Mouse (Mus musculus): ENCODE data around the gene Ntng1. TPM values are rescaled to one million over a fixed set of nuclear protein-coding genes. Genes with fewer than 3 reads are reported as not detected.

The Ntng1 gene
- polyA plus RNA-seq, 1 experiment, result 0.20 TPM

- Histone ChIP-seq H3K36me3 (ENCODE audit: control insufficient read depth, insufficient read depth, low read length) (no peaks in the 10 kb centered on the region), H3K4me1 (ENCODE audit: control insufficient read depth, insufficient read depth, low read length) (no peaks in the 10 kb centered on the region), H3K27me3 (ENCODE audit: control insufficient read depth, insufficient read depth, low read length) (no peaks in the 10 kb centered on the region), H3K27ac (ENCODE audit: control insufficient read depth, insufficient read depth, low read depth, low read length) (no peak overlapping the region), H3K4me3 (ENCODE audit: control insufficient read depth, low read depth, low read length) (no peak overlapping the region)
- TF ChIP-seq CTCF (IDR thresholded peaks at IDR 0.05; ENCODE audit: control insufficient read depth, insufficient read depth, insufficient replicate concordance, low read depth, low read length) (no peak), POLR2A (IDR thresholded peaks at IDR 0.05; ENCODE audit: control insufficient read depth, low read depth, low read length) (no peak)
Observed at GRCm38 (mm10) chr3:110094003-110094402, 49.8 kb downstream of the Ntng1 start.

DNA sequence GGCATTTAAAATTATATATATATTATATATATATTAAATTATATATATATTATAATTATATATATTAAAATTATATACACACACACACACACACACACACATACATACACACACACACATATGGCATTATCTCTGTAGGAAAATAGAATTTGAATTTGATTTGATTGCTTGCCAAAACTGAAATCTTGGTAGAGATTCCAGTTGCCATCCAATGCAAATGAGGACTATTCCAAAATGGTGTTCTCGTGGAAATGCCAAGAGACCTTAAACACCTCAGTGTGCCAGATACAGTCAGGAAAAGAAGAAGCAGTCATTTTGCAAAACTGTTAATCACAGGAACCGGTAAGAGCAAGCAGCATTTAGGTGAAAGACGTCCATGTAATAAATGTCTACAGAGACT is 51.3 kb downstream of the Ntng1 start:
- Histone ChIP-seq H3K36me3 (ENCODE audit: control insufficient read depth, insufficient read depth, low read length) (no peaks in the 10 kb centered on the region), H3K4me3 (ENCODE audit: control insufficient read depth, low read depth, low read length) (no peak overlapping the region), H3K4me1 (ENCODE audit: control insufficient read depth, insufficient read depth, low read length) (no peaks in the 10 kb centered on the region), H3K27ac (ENCODE audit: control insufficient read depth, insufficient read depth, low read depth, low read length) (no peak overlapping the region), H3K27me3 (ENCODE audit: control insufficient read depth, insufficient read depth, low read length) (no peaks in the 10 kb centered on the region)
- TF ChIP-seq POLR2A (IDR thresholded peaks at IDR 0.05; ENCODE audit: control insufficient read depth, low read depth, low read length), result no peak

DNA sequence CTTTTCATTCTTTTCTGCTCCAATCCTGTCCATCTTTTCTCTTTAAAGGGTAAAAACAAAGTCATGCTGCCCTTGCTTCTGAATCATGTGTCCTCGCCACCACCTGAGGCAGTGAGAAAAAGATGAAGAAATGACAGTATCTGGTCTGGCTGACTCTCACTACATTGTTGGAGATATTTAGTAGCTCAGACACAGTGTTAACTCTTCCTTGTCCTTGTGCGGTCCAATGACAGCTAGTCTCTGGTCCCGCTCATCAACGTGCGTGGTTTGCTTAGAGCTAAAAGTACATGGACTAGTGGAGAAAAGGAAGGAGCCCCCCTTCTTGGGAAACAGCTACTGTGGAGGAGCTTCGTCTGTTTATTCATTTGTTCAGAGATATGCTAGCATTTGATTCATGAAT is 56.6 kb downstream of the Ntng1 start:
- H3K36me3 ChIP-seq (ENCODE audit: control insufficient read depth, insufficient read depth, low read length), result no peaks in the 10 kb centered on the region
- H3K27ac ChIP-seq (ENCODE audit: control insufficient read depth, insufficient read depth, low read depth, low read length), result no peak overlapping the region
- TF ChIP-seq POLR2A (IDR thresholded peaks at IDR 0.05; ENCODE audit: control insufficient read depth, low read depth, low read length) (no peak), CTCF (IDR thresholded peaks at IDR 0.05; ENCODE audit: control insufficient read depth, insufficient read depth, insufficient replicate concordance, low read depth, low read length) (no peak)
- no peaks in the 10 kb centered on the region for H3K27me3 ChIP-seq (ENCODE audit: control insufficient read depth, insufficient read depth, low read length)
- no peaks in the 10 kb centered on the region for H3K4me1 ChIP-seq (ENCODE audit: control insufficient read depth, insufficient read depth, low read length)
- H3K4me3 ChIP-seq (ENCODE audit: control insufficient read depth, low read depth, low read length), result no peak overlapping the region

DNA sequence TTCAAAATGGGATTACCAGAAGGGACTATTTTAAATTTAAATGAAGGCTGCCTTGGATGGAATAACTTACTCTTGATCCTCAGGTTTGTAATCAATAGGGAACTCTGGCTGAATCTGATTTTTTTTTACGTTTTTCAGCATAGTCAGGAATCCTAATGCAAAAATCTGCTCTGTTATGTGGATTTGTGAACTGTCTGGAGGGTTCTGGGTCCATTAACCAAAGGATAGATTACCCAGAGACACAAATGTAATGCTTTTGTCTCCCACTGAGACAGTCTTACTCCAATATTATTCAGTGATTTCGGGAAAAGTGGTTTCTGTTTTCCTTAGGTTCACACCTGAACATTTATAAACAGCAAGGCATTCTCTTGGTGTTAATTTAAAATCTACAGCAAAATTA is 58.5 kb downstream of the Ntng1 start:
- no peak overlapping the region for H3K4me3 ChIP-seq (ENCODE audit: control insufficient read depth, low read depth, low read length)
- H3K27ac ChIP-seq (ENCODE audit: control insufficient read depth, insufficient read depth, low read depth, low read length), result no peak overlapping the region
- no peaks in the 10 kb centered on the region for H3K36me3 ChIP-seq (ENCODE audit: control insufficient read depth, insufficient read depth, low read length)
- no peaks in the 10 kb centered on the region for H3K27me3 ChIP-seq (ENCODE audit: control insufficient read depth, insufficient read depth, low read length)
- H3K4me1 ChIP-seq (ENCODE audit: control insufficient read depth, insufficient read depth, low read length), result no peaks in the 10 kb centered on the region
- TF ChIP-seq CTCF (IDR thresholded peaks at IDR 0.05; ENCODE audit: control insufficient read depth, insufficient read depth, insufficient replicate concordance, low read depth, low read length) (no peak), POLR2A (IDR thresholded peaks at IDR 0.05; ENCODE audit: control insufficient read depth, low read depth, low read length) (no peak)

DNA sequence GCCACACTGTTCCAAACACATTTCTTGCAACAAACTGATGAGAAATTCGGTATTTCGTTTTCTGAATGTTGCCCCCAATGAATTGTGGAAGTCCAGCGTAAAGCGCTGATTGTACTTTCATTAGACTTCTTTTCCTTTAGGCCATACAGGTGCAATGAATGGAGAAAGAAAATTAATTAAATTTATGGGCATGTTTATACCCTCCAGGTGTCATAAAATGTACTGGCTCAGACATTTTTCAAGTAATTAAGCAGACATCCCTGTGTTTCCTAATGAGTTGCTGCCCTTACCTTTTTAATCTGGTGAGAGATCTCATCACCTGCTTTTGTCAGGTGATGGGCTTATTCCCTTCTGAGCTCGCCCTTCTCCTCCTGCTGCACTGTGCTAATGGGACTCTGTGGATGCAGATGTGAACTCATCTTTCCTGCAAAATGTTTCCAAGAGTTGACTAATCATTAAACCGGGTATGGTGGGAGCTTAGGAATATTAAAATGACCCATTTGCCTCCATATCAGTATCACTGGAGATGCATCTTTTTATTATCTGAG is 79.0 kb downstream of the Ntng1 start:
- TF ChIP-seq POLR2A (IDR thresholded peaks at IDR 0.05; ENCODE audit: control insufficient read depth, low read depth, low read length), result no peak
- TF ChIP-seq CTCF (IDR thresholded peaks at IDR 0.05; ENCODE audit: control insufficient read depth, insufficient read depth, insufficient replicate concordance, low read depth, low read length), result no peak
- Histone ChIP-seq H3K27ac (ENCODE audit: control insufficient read depth, insufficient read depth, low read depth, low read length) (no peak overlapping the region), H3K4me3 (ENCODE audit: control insufficient read depth, low read depth, low read length) (no peak overlapping the region), H3K36me3 (ENCODE audit: control insufficient read depth, insufficient read depth, low read length) (no peaks in the 10 kb centered on the region), H3K4me1 (ENCODE audit: control insufficient read depth, insufficient read depth, low read length) (no peaks in the 10 kb centered on the region), H3K27me3 (ENCODE audit: control insufficient read depth, insufficient read depth, low read length) (no peaks in the 10 kb centered on the region)

DNA sequence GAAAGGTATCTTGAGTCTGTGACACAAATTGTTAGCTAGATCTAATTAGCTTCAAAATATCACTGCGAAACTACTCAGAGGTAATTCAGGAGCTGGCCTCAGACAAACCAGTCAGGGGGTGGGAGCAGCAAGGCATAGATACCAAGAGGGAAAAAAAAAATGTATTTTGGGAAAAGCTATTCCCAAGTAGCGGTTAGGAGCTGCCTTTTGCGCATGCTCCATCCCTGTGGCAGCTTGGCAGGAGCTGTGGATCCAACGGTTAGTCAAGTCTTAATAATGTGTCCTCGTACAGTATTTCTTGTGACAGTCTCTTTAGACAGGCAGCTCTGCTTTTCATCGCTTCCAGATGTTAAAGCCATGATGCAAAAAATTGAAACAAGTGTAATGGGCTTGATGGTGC is 87.9 kb downstream of the Ntng1 start:
- Histone ChIP-seq H3K27ac (ENCODE audit: control insufficient read depth, insufficient read depth, low read depth, low read length) (no peak overlapping the region), H3K4me1 (ENCODE audit: control insufficient read depth, insufficient read depth, low read length) (no peaks in the 10 kb centered on the region), H3K4me3 (ENCODE audit: control insufficient read depth, low read depth, low read length) (no peak overlapping the region), H3K36me3 (ENCODE audit: control insufficient read depth, insufficient read depth, low read length) (no peaks in the 10 kb centered on the region), H3K27me3 (ENCODE audit: control insufficient read depth, insufficient read depth, low read length) (no peaks in the 10 kb centered on the region)
- TF ChIP-seq POLR2A (IDR thresholded peaks at IDR 0.05; ENCODE audit: control insufficient read depth, low read depth, low read length) (no peak), CTCF (IDR thresholded peaks at IDR 0.05; ENCODE audit: control insufficient read depth, insufficient read depth, insufficient replicate concordance, low read depth, low read length) (no peak)

GRCm38 (mm10) chr3:110055433-110055832 is 88.4 kb downstream of the Ntng1 start:
- Histone ChIP-seq H3K36me3 (ENCODE audit: control insufficient read depth, insufficient read depth, low read length) (no peaks in the 10 kb centered on the region), H3K4me1 (ENCODE audit: control insufficient read depth, insufficient read depth, low read length) (no peaks in the 10 kb centered on the region), H3K4me3 (ENCODE audit: control insufficient read depth, low read depth, low read length) (no peak overlapping the region), H3K27ac (ENCODE audit: control insufficient read depth, insufficient read depth, low read depth, low read length) (no peak overlapping the region), H3K27me3 (ENCODE audit: control insufficient read depth, insufficient read depth, low read length) (no peaks in the 10 kb centered on the region)
- no peak for TF ChIP-seq POLR2A (IDR thresholded peaks at IDR 0.05; ENCODE audit: control insufficient read depth, low read depth, low read length)
- TF ChIP-seq CTCF (IDR thresholded peaks at IDR 0.05; ENCODE audit: control insufficient read depth, insufficient read depth, insufficient replicate concordance, low read depth, low read length), result no peak

DNA sequence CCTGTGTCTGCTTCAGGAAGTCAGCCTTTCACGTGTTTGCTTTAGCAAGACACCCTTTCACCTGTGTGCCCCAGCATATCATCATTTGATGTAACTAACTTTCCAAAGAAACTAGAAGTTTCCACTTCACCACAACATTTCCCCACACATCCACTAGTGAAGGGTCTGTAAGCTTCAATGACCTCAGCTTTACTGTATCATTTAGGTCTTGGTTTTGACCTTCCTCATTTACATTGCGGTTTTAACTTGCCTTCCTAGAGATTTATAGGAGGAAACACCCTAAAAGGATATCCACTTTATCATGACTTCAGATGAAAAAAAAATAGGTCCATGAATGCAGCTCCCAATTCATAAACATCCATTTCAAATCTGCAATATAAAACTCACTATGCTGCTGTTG is 89.7 kb downstream of the Ntng1 start:
- Histone ChIP-seq H3K4me1 (ENCODE audit: control insufficient read depth, insufficient read depth, low read length) (no peaks in the 10 kb centered on the region), H3K4me3 (ENCODE audit: control insufficient read depth, low read depth, low read length) (no peak overlapping the region), H3K27ac (ENCODE audit: control insufficient read depth, insufficient read depth, low read depth, low read length) (no peak overlapping the region), H3K27me3 (ENCODE audit: control insufficient read depth, insufficient read depth, low read length) (no peaks in the 10 kb centered on the region), H3K36me3 (ENCODE audit: control insufficient read depth, insufficient read depth, low read length) (no peaks in the 10 kb centered on the region)
- TF ChIP-seq CTCF (IDR thresholded peaks at IDR 0.05; ENCODE audit: control insufficient read depth, insufficient read depth, insufficient replicate concordance, low read depth, low read length) (no peak), POLR2A (IDR thresholded peaks at IDR 0.05; ENCODE audit: control insufficient read depth, low read depth, low read length) (no peak)

Measured in testis, adult 2 months (tissue).